Mouse (Mus musculus): ENCODE data around the gene Cyp2j5. TPM values are rescaled to one million over a fixed set of nuclear protein-coding genes. Genes with fewer than 3 reads are reported as not detected.

The Cyp2j5 gene
- polyA plus RNA-seq, 2 experiments = not detected

GRCm38 (mm10) chr4:96687358-96687803 lies 23.4 kb upstream of the Cyp2j5 start:
- no peaks in the 10 kb centered on the region for H3K4me1 ChIP-seq (ENCODE audit: control insufficient read depth, insufficient read depth, low read length)
- no peak overlapping the region for H3K4me2 ChIP-seq (replicated peaks; ENCODE audit: low read depth, low read length, severe bottlenecking)
- no peak for ATAC-seq (ENCODE audit: low FRiP score, low read depth)
- no peaks in the 10 kb centered on the region for H3K36me3 ChIP-seq (ENCODE audit: control insufficient read depth, insufficient read depth, low read length)
- no peak overlapping the region for H3K9ac ChIP-seq (ENCODE audit: low read depth, low read length, severe bottlenecking)
- no peak overlapping the region for H3K27ac ChIP-seq (replicated peaks; ENCODE audit: low read depth, low read length)
- H3K9me3 ChIP-seq (ENCODE audit: control insufficient read depth, low read length) = no peaks in the 10 kb centered on the region
- no peak for TF ChIP-seq POLR2A (IDR thresholded peaks at IDR 0.05; ENCODE audit: borderline replicate concordance, extremely low read depth, insufficient read depth, insufficient read length)
- DNase-seq (ENCODE audit: low spot score) = no peak
- 36% methylated on average over 2 of the region's 2 CpGs for WGBS
- no peaks in the 10 kb centered on the region for H3K27me3 ChIP-seq (ENCODE audit: control insufficient read depth, insufficient read depth, low read length)
- no peak overlapping the region for H3K4me3 ChIP-seq (replicated peaks; ENCODE audit: low read length)

- Histone ChIP-seq H3K9me3 (ENCODE audit: control insufficient read depth, low read length) (no peaks in the 10 kb centered on the region), H3K27ac (replicated peaks; ENCODE audit: low read depth, low read length) (no peak overlapping the region), H3K9ac (ENCODE audit: low read depth, low read length, severe bottlenecking) (no peak overlapping the region), H3K4me1 (ENCODE audit: control insufficient read depth, insufficient read depth, low read length) (no peaks in the 10 kb centered on the region), H3K27me3 (ENCODE audit: control insufficient read depth, insufficient read depth, low read length) (no peaks in the 10 kb centered on the region), H3K4me2 (replicated peaks; ENCODE audit: low read depth, low read length, severe bottlenecking) (no peak overlapping the region), H3K36me3 (ENCODE audit: control insufficient read depth, insufficient read depth, low read length) (no peaks in the 10 kb centered on the region), H3K4me3 (replicated peaks; ENCODE audit: low read length) (no peak overlapping the region)
- ATAC-seq (ENCODE audit: low FRiP score, low read depth) (peak; percentile 47; the same call in 1 of the 2 replicates), DNase-seq (ENCODE audit: low spot score) (peak; percentile 45)
- 42% methylated on average over 2 of the region's 2 CpGs for WGBS
- no peak for TF ChIP-seq POLR2A (IDR thresholded peaks at IDR 0.05; ENCODE audit: borderline replicate concordance, extremely low read depth, insufficient read depth, insufficient read length)
These were observed 19.5 kb upstream of the Cyp2j5 start for GRCm38 (mm10) chr4:96683474-96683873.

GRCm38 (mm10) chr4:96680966-96681365 lies 17.0 kb upstream of the Cyp2j5 start:
- H3K4me3 ChIP-seq (replicated peaks; ENCODE audit: low read length) = no peak overlapping the region
- H3K27me3 ChIP-seq (ENCODE audit: control insufficient read depth, insufficient read depth, low read length) = no peaks in the 10 kb centered on the region
- TF ChIP-seq POLR2A (IDR thresholded peaks at IDR 0.05; ENCODE audit: borderline replicate concordance, extremely low read depth, insufficient read depth, insufficient read length) = no peak
- no peak overlapping the region for H3K4me2 ChIP-seq (replicated peaks; ENCODE audit: low read depth, low read length, severe bottlenecking)
- H3K9ac ChIP-seq (ENCODE audit: low read depth, low read length, severe bottlenecking) = no peak overlapping the region
- H3K27ac ChIP-seq (replicated peaks; ENCODE audit: low read depth, low read length) = no peak overlapping the region
- H3K4me1 ChIP-seq (ENCODE audit: control insufficient read depth, insufficient read depth, low read length) = no peaks in the 10 kb centered on the region
- DNase-seq (ENCODE audit: low spot score) = no peak
- H3K9me3 ChIP-seq (ENCODE audit: control insufficient read depth, low read length) = no peaks in the 10 kb centered on the region
- no peak for ATAC-seq (ENCODE audit: low FRiP score, low read depth)
- no peaks in the 10 kb centered on the region for H3K36me3 ChIP-seq (ENCODE audit: control insufficient read depth, insufficient read depth, low read length)

GRCm38 (mm10) chr4:96680233-96680632 lies 16.3 kb upstream of the Cyp2j5 start:
- no peak for TF ChIP-seq POLR2A (IDR thresholded peaks at IDR 0.05; ENCODE audit: borderline replicate concordance, extremely low read depth, insufficient read depth, insufficient read length)
- Histone ChIP-seq H3K9ac (ENCODE audit: low read depth, low read length, severe bottlenecking) (no peak overlapping the region), H3K4me1 (ENCODE audit: control insufficient read depth, insufficient read depth, low read length) (no peaks in the 10 kb centered on the region), H3K4me3 (replicated peaks; ENCODE audit: low read length) (no peak overlapping the region), H3K4me2 (replicated peaks; ENCODE audit: low read depth, low read length, severe bottlenecking) (no peak overlapping the region), H3K27ac (replicated peaks; ENCODE audit: low read depth, low read length) (no peak overlapping the region), H3K27me3 (ENCODE audit: control insufficient read depth, insufficient read depth, low read length) (no peaks in the 10 kb centered on the region), H3K9me3 (ENCODE audit: control insufficient read depth, low read length) (no peaks in the 10 kb centered on the region), H3K36me3 (ENCODE audit: control insufficient read depth, insufficient read depth, low read length) (no peaks in the 10 kb centered on the region)
- DNase-seq (ENCODE audit: low spot score) (no peak), ATAC-seq (ENCODE audit: low FRiP score, low read depth) (no peak)
- 42% methylated on average over 1 of the region's 1 CpGs for WGBS

GRCm38 (mm10) chr4:96664668-96665454 lies 907 bp upstream of the Cyp2j5 start:
- Histone ChIP-seq H3K4me2 (replicated peaks; ENCODE audit: low read depth, low read length, severe bottlenecking) (no peak overlapping the region), H3K9ac (ENCODE audit: low read depth, low read length, severe bottlenecking) (no peak overlapping the region), H3K36me3 (ENCODE audit: control insufficient read depth, insufficient read depth, low read length) (no peaks in the 10 kb centered on the region), H3K9me3 (ENCODE audit: control insufficient read depth, low read length) (no peaks in the 10 kb centered on the region), H3K4me1 (ENCODE audit: control insufficient read depth, insufficient read depth, low read length) (no peaks in the 10 kb centered on the region), H3K27ac (replicated peaks; ENCODE audit: low read depth, low read length) (no peak overlapping the region), H3K4me3 (replicated peaks; ENCODE audit: low read length) (no peak overlapping the region), H3K27me3 (ENCODE audit: control insufficient read depth, insufficient read depth, low read length) (no peaks in the 10 kb centered on the region)
- ATAC-seq (ENCODE audit: low FRiP score, low read depth) (no peak), DNase-seq (ENCODE audit: low spot score) (no peak)
- WGBS = 92% methylated on average over 1 of the region's 1 CpGs
- TF ChIP-seq POLR2A (IDR thresholded peaks at IDR 0.05; ENCODE audit: borderline replicate concordance, extremely low read depth, insufficient read depth, insufficient read length) = no peak

All from limb, embryonic 14.5 days (tissue).